21 mouse cellular contexts compared by ENCODE assay signal in the genomic region with DNA sequence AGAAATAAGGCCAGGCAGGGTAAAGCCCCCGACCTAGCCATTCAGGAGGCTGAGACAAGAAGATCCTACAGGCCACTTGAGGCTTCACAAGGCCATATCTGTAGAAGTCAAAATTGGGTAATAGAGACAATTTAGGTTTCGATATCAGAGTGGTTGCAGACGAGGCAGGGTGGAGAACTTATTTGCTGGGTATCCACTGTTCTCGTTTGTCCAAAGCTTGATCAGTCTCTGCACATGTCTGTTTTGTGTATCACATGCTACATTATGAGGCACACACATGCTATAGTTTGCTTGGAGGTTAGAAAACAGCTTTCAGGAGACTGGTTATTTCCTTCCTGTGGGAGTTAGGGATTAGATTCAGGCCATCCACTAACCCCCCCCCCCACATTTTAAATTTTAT.
"Had no signal": no experiment of that assay in that cellular context is flagged by ENCODE, and none has a peak within 500 bp of the region (broad histone marks: within the 10 kb centered on the region; RNA-seq: fewer than 3 reads in every experiment).

No protein-coding gene starts in this region.

- H3K9ac ChIP-seq: liver, embryonic 15.5 days; lung, embryonic 14.5 days; midbrain, embryonic 12.5 days; neural tube, embryonic 13.5 days; neural tube, embryonic 15.5 days had no signal

- H3K4me1 ChIP-seq: midbrain, embryonic 12.5 days had no signal

- DNase-seq: lung, adult 18-20 months; lung, embryonic 14.5 days; lung, postnatal 10 days; lung, postnatal 4 days; midbrain, embryonic 14.5 days; retina, postnatal 1 day; right cerebral cortex, adult 18-20 months; right cerebral cortex, postnatal 25 days; right cerebral cortex, postnatal 4 days; spleen, adult 18-20 months; thymus, adult 2 months; thymus, postnatal 25 days; thymus, postnatal 4 days had no signal

- H3K36me3 ChIP-seq: midbrain, embryonic 10.5 days had no signal

- H3K27ac ChIP-seq: liver, embryonic 15.5 days; midbrain, embryonic 10.5 days; midbrain, embryonic 12.5 days; neural tube, embryonic 13.5 days; neural tube, embryonic 15.5 days had no signal

- H3K4me2 ChIP-seq: liver, embryonic 15.5 days; lung, embryonic 14.5 days; midbrain, embryonic 12.5 days; neural tube, embryonic 13.5 days; neural tube, embryonic 15.5 days had no signal

- H3K4me3 ChIP-seq: liver, embryonic 15.5 days; megakaryocyte, embryonic 14.5 days; midbrain, embryonic 10.5 days; midbrain, embryonic 12.5 days; myocyte; neural tube, embryonic 13.5 days; neural tube, embryonic 15.5 days had no signal

- H3K27me3 ChIP-seq: liver, embryonic 15.5 days; megakaryocyte, embryonic 14.5 days; midbrain, embryonic 12.5 days; neural tube, embryonic 13.5 days; neural tube, embryonic 15.5 days had no signal

- H3K9me3 ChIP-seq: liver, embryonic 15.5 days; megakaryocyte, embryonic 14.5 days; midbrain, embryonic 10.5 days; midbrain, embryonic 12.5 days; neural tube, embryonic 13.5 days; neural tube, embryonic 15.5 days had no signal

- ATAC-seq: midbrain, embryonic 16.5 days had no signal
